Mouse (Mus musculus) ovary, postnatal 36 days (tissue): Measurements from ENCODE around the gene Phox2a.
A peak's percentile ranks its signal among the peaks of the same experiment; 100 is the strongest.

Experiments
- DNase-seq: peaks from one replicate; pipeline ENCODE4 v3.0.0; 2022; ENCODE audit warnings: low spot score, mixed read lengths

Gene Phox2a

DNA sequence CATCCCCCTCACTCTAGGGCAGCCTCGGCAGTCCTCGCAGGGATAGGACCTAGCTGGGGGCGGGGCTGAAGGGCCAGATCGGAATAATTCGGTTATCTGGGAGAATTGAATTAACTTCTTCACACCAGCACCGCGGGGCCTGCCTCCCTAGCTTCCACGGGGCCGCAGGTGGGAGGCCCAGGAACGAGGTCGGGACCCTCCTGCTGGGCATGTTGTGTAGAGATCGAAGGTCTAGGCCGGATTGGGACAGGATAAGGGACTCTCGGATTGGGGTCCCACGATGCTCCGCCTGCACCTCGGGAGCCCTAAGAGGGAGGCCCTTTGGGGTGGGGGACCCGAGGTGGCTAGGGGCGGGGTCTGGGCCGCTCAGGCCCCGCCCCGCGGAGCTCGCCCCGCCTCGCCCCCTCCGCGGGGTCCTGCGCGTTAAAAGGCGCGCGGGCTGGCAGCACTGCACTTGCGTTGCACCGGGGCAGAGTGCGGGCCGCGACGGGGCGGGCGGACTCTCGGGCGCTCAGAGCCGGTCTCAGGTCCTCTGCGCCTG lies at the start of gene Phox2a:
TSS of gene Phox2a (plus strand) at position 453 of the 541 bp plus-strand sequence.
- no peak for DNase-seq

DNA sequence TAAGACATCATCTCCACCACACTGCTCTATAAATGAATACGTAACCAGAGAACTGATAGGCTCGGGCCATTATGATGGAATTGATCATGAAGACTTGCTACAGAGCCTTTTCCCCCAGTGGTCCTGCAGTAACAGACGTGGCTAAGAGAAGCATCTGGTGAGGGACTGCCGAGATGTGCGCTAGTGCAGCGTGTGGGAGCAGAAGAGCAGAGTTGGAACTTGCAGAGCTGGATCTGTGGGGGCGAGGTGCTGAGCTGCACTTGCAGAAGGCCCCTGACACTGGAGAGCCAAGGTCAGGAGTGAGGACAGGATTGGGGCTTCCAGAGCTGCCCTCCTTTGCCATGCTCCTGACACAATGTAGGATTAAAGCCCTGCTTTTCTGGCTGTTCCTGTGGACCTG lies 48.1 kb upstream of the Phox2a start:
- no peak for DNase-seq

DNA sequence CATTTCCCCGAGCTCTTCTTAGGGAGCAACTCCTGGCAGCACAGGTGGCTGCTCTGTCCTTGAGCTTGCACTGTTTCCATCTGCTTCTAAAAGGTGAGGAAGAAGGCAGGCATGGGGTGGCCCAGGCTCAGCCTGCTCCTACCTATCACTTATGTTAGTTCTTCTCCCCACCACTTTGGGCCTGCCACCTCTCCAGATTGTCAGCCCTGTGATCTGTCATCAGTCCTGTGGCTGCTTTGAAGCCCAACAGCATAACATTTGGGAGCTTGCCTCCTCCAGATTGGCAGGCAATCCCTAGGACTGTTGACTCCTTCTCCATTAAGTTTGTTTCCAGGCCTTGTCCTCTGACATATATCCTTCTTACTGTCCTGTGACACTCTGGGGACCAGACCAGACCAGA lies 46.5 kb upstream of the Phox2a start:
- no peak for DNase-seq

DNA sequence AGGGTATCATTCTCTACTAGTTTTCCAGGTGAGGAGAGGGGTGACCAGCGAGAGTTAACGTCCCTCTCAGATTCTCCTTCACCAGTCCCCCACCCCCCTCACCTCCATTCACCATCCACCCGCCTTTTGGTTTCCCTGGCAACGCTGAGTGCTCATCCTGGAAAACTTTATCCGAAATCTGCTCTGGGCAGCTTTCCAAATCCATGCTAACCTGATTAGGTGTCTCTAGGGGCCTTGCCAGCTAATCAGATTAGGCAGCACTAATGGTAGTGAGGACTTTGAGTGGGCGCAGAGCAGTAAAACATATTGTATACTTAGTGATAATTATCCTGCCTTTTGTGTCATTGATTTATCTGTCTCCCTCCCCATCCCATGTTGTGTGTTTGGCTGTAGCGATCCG lies 45.4 kb upstream of the Phox2a start:
- no peak for DNase-seq

DNA sequence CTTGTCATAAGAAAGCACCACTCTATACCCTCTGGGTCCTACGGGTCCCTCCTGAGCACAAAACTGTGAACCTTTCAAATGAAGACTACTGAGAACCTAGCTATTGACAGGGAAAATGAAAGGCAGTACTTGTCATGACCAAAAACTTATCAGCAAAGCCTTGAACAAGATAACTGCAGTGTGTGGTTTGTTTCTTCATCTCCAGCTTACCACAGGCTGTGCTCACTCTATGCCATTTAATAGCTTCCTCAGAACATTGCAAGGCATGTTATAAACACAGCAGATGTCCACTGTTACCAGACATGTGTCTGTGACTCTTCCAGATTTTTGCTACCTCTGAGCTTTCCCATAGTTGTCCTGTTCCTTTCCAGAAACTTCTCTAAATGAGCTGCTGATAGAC lies 41.1 kb upstream of the Phox2a start:
- no peak for DNase-seq

DNA sequence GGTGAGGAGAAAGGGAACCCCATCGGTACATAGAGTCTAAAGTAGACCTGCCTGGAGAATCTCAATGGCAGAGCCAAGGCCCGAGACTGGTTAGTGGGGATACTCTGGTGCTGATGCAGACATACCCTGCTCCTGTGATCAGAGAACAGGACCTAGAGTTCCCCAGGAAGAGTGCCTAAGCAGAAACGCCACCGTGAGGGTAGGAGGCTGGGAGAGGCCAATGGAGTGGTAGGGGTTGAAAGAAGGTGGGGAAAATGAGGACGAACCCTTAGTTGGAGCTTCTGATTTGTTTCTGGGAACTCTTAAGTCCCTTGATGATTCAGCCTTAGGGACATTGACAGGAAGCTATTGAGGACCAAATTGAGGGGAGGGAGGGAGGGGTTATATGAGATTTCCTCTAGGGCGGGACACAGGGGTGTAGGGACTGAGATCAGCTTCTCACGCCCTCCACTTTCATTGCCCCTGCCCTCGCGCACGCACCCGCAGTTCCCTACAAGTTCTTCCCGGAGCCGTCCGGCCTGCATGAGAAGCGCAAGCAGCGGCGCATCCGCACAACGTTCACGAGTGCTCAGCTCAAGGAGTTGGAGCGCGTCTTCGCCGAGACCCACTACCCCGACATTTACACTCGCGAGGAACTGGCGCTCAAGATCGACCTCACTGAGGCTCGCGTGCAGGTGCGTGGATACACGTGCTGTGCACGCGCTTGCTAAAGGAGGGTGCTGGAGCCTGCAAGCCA lies 2.4 kb downstream of the Phox2a start:
- no peak for DNase-seq

DNA sequence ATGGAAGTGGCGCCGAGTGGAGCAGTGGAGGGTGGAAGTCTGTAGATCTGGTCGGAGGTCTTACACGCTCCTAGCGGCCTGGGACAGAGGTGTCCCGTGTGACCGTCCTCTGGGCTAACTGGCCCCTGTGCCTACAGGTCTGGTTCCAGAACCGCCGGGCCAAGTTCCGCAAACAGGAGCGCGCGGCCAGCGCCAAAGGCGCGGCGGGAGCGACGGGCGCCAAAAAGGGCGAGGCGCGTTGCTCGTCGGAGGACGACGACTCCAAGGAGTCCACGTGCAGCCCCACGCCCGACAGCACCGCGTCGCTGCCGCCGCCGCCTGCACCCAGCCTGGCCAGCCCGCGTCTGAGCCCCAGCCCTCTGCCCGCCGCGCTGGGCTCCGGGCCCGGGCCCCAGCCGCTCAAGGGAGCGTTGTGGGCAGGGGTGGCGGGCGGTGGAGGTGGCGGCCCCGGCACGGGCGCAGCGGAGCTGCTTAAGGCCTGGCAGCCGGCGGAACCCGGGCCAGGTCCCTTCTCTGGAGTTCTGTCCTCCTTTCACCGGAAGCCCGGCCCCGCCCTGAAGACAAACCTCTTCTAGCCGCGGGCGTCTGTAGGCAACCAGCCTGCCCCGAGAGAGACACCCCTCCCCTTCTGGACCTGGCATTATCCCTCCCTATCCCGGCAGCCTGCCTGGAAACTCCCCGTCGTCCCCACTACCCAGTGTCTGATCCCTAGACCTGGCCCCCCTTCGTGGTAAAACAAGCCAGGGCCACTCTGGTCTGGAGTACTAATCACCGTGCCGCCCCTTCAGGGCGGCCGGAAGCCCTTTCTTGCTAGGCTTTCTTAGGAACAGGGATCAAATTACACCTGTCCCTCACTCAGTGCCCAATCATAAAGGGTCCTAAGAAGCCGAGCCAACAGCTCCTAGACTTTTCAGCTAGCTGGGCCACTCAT lies 3.7 kb downstream of the Phox2a start:
- peak; percentile 66 for DNase-seq

DNA sequence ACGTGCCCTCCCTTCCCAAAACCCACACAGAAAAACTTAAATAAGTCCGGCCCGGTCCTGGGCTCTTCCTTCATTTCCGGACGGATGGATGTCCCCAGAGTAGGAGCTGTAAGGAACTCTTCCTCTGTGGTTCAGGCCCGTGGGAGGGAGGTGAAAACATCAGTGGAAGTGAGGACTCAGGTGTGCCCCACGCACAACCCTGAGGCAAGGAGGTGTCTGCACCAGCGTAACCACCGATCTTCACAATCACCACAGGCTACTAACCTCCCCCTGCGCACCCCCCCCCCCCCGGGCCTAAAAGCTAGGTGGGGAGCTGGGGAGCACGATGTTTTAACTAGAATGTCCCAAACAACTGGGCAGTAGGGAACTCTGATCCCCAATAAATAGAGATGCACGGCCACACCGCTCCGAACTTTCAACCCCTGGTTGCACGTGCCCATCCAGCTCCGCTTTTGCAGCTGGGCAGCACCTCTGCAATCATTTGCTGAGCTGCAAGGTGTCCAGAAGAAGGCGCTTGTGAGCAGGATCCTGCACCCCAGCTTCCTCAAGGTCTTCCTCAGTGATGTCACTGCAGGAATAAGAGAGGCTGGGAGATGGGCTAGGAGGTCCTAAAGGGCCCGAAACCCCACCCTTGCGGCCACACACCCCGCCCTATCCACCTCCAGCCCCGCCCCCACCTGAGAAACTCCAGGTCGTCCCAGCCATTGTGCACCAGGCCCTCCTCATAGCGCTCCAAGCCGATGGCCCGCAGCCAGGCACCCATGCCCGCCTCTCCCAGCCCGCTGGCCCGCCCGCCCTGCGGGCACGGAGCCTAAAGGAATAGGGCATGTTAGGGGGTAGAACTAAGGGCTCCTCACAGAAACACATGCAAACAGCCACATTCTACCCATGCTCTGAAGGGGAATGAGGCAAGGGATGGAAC lies 5.0 kb downstream of the Phox2a start:
- peak; percentile 61 for DNase-seq

DNA sequence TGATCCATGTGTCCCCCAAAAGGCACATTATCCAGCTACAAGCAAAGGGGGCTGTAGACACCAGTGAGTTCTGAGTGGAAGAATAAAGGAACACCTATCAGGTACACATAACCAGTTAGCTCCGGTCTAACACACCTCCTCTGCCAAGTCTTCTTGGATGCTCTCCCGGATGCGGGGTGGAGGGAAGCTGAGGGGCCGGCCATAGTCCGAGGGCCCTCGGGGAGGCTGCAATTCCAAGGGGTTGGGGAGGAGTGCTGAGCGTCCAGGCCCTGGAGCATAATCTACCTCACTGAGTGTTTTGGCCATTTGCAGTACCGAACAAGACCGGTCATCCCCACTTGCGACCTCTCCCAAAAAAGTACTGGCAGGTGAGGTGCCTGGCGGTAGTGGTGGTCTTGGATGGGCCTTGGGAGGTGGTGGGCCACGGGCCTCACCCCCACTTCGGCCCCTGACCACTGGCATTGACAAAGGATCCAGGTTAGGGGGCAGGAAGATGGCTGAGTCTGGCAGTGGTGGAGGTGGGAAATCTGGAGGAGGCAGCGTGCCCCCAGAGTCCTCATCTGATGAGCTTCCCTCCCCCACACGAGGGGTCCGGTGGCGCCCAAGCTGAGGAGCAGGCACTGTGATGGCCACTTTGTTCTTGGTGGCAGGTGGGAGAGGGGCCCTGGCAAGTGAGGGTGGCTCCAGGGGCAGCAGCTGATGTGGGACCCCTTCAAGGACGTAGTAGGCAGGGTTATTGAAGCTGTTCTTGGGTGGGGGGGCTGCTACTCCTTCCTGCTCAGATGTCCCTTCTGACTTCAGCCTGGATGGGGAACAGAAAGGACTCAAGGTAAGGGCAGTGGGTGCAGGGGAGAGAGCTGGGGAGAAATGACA lies 5.9 kb downstream of the Phox2a start:
- no peak for DNase-seq

DNA sequence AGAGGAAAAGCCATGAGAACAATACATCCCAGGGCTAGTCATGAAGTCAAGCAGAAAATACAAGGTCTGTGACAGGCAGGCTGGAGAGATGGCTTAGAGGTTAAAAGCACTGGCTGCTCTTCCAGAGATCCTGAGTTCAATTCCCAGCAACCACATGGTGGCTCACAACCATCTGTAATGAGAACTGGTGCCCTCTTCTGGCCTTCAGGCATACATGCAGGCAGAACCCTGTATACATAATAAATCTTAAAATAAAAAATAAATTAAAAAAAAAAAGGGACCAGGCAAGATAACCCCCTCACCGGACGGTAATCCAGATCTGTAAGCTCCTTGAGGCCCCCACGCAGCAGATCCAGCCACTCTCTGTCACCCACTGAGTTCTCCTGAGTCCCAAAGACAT lies 12.3 kb downstream of the Phox2a start:
- no peak for DNase-seq

DNA sequence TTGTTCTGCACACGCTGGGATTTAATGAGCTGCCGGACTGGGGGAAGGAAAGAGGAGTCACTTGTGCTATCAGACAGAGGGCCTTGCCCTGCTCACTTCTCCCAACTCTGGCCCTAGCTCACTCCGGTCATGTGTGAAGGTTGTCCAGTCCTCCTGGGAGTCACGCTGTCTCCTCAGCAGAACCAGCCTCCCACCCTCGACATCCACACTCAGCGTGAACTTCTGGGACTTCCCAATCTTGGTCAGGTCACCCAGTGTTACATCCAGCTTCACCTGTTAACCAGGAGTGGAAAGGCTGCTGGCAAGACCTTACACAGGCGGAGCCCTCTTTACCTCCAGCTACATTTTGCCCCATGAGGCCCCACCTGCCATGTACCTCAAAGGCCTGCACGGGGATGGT lies 13.3 kb downstream of the Phox2a start:
- DNase-seq = no peak

DNA sequence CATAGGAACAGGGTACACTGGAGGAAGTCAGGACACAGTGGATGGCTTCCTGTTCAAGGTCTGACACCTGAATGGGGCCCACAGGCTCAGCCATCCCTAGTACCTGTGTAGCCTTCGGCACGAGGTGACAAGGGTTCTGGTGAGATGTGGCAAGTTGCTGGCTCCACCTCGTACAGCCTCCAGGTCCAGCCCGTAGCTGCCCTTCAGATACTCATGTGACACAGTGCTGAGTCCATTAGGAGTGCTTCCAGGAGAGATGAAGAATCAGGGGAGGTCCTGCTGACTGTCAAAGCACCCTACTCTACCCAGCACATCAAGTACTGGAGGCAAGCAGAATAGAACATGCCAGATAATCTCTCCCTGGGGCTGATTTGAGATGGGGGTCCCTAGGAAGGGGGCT lies 14.3 kb downstream of the Phox2a start:
- no peak for DNase-seq

DNA sequence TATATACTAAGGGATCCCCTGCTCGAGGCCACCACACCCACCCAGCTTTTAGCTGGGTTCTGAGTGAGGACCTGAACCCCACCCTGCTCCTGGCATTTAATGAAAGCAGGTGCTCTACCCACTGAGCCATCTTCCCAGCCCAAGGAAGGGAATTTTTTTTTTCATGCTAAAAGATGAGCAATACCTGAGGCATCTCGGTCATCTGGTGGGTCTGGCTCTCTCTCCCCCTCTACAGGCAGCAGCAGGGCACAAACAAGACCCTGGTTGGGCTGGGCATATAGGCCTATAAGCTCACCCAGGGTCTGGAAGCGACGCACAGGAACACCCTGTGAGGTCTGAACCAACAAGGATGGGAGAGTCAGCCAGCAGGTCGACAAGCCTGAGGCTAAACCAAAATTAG lies 15.2 kb downstream of the Phox2a start:
- no peak for DNase-seq

DNA sequence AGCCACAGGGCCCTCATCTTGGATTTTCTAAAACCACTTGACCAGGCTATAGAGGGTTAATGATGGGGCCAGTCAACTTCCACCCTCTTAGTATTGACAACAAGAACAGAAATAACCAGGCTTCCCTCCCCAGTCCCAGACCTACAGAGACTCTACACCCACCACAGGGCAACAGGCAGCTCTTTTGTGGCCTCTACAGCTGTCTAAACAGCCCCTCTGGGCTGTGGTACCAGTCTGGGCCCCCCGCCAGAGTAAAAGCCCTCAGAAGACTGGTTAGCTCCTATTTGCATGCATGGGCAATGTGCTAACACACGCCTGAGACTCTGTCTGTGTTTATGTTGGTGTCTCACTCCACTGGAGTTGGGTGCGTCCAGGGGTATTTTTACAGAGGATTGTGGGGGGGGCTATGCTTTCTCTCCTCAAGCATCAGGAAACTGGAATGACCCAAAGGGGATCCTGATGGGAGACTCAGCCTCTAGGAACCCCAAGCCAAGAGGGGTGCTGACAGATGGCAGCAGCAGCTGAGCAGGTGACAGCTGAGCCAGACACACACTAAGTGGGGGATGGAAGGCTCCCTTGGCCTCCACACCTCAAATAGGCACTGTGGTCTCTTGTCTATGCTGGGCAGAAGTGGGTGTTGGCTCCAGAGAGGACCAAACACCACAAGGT lies 15.9 kb downstream of the Phox2a start:
- DNase-seq = no peak

DNA sequence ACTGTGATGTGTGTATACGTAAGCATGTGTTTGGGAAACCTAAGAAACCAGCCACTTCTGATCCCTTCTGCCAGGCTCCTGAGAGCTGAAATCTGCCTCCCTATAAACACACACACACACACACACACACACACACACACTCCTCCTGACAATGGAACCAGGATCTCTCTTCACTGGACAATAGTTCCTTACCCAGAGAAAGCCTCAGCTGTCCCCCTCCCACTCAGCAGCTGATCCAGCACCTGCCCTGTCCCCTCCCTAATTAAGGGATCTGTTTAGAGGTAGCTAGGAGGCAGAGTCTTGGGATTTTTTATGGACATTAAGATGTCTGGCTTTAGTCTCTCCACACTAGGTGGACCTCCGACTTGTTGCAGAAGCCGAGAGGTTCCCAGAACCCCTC lies 16.8 kb downstream of the Phox2a start:
- no peak for DNase-seq

DNA sequence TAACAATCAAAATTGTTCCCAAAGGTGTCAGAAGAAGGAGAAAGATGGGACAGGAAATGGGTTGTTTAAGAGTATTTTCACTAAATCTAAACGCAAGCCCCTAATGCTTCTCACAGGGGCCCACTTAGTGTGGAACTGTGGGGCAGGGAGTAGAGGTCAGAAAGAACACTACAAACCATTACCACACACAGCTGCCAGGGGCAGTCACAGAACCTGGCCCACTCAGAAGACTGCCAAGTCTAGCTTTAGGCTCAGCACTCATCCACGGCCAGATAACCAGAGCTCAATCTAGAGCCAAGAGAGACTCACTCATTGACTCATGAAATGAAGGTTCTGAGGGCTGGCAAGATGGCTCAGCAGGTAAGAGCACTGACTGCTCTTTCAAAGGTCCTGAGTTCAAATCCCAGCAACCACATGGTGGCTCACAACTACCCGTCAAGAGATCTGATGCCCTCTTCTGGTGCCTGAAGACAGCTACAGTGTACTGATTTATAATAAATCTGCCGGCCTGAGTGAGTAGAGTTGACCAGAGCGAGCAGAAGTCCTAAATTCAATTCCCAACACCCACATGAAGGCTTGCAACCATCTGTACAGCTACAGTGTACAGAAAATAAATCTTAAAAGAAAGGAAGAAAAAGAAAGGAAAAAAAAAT lies 17.5 kb downstream of the Phox2a start:
- no peak for DNase-seq

DNA sequence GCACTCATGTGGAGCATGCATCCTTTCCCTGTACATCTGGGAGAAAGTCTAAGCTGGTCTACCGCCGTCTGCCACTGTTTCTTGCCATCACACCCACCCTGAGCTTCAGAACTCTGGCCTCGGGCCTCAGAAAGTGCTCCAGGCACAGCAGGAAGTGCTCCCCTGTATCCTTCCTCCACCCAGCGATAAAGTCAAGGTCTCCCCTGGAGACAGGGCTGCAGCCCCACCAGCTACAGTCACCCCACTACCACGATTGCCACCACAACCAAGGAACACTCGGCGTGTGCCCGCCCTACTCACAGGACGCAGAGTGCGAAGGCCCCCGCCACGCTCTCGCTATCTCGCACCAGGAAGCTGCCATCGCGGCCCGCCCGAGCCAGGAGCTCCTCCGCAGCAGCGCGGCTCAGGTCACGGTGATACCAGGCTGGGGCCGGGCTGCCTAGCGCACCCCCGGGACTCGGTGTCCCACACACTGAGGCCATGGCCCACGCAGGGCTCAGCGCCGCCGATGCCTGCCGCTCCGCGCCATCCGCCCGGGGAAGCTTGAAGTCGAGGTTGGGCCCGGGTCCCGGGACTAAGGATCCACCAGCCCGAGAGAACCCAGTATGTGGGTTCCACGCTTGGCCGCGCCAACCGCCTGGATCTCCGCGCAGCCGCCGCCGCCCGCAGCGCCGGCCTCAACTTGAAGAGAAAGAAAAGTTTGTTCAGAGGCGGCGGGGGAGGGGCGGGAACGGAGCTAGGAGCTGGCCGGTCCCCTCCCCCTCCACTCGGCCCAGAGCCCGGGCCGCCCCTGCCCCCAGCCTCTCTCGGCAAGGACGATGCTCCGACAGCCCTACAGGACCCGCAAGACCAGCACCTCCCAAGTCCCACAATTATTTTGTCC lies 18.4 kb downstream of the Phox2a start:
- DNase-seq = peak; percentile 75

DNA sequence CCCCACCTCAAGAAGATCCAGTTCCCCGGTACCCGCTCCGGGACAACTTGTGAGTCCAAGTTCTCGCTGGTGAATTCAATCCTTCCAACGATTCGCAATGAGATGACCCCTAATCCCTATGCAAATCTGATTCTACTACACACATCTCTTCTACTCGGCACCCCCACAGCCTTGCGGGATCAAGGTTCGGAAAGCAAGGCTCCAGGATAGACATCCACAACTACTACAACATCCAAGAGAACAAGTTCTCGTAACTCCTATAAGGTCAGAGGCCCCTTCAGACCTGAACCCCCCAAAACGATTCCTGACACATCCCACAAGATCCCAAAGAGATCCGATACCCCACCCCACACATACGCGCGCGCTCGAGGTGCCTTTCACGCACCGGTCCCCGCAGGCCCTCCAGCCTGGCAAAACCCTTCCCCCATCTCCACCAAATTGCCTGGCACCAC lies 19.1 kb downstream of the Phox2a start:
- no peak for DNase-seq
